ENCODE assay signal across 26 mouse cellular contexts in the genomic region with DNA sequence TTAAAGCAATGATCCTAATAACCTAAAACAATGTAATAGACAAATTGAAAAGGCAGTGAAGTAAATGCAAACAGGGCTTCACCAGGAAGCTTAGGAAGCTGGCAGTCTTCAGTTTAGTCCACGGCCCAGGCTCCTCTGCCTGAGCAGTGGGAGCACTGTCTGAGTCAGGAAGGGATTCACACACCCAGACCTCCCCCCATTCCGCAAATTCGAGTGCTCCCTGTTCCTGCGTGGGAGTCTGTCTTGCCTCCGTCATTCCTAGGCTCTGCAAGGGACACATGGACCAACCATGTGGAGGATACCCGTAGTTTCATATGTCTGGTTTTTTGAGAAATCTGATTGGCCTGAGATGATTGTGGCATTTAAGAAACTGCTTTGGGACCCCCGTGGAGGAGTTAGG.
DNase-seq lines count a peak whose midpoint lies in the region; ATAC-seq and TF ChIP-seq lines count a peak whose summit lies in the region.
"Had no signal": no experiment of that assay in that cellular context is flagged by ENCODE, and none has a peak within 500 bp of the region (broad histone marks: within the 10 kb centered on the region; RNA-seq: fewer than 3 reads in every experiment).

No protein-coding gene starts in this region.

- WGBS in forebrain, embryonic 11.5 days, result 84% methylated on average over 7 of the region's 7 CpGs
- WGBS in forebrain, embryonic 16.5 days, result 82% methylated on average over 7 of the region's 7 CpGs

- no peaks in the 10 kb centered on the region for H3K27me3 ChIP-seq in forebrain, embryonic 11.5 days (ENCODE audit: control insufficient read depth, insufficient read depth, low read length)
- no peaks in the 10 kb centered on the region for H3K27me3 ChIP-seq in forebrain, embryonic 16.5 days (replicated peaks; ENCODE audit: control insufficient read depth, insufficient read depth, low read length)
- H3K27me3 ChIP-seq: CH12.LX; embryonic facial prominence, embryonic 12.5 days; forebrain, embryonic 12.5 days; Patski had no signal

- TF ChIP-seq CTCF in layer of hippocampus, adult 2 months (conservative IDR thresholded peaks at IDR 0.05), result no peak

- no peaks in the 10 kb centered on the region for H3K4me1 ChIP-seq in forebrain, embryonic 11.5 days (replicated peaks; ENCODE audit: control insufficient read depth, insufficient read depth, low read length)
- peaks cover 7% of the 10 kb centered on the region for H3K4me1 ChIP-seq in forebrain, embryonic 16.5 days (replicated peaks; ENCODE audit: control insufficient read depth, insufficient read depth, low read length)

- ATAC-seq in forebrain, embryonic 11.5 days (replicated peaks; ENCODE audit: low FRiP score), result no peak
- ATAC-seq in forebrain, embryonic 16.5 days, result no peak
- ATAC-seq: activated CD4-positive, CD25-positive, alpha-beta regulatory T cell, adult 4 months; CD4-positive, CD25-positive, alpha-beta regulatory T cell, adult 4 months; forebrain, embryonic 14.5 days; Patski had no signal

- no peaks in the 10 kb centered on the region for H3K9me3 ChIP-seq in forebrain, embryonic 11.5 days (ENCODE audit: control insufficient read depth, low read length)
- no peaks in the 10 kb centered on the region for H3K9me3 ChIP-seq in forebrain, embryonic 16.5 days (ENCODE audit: control insufficient read depth, low read length)
- H3K9me3 ChIP-seq: embryonic facial prominence, embryonic 12.5 days had no signal

- no peak overlapping the region for H3K9ac ChIP-seq in forebrain, embryonic 11.5 days (ENCODE audit: low read length)
- no peak overlapping the region for H3K9ac ChIP-seq in forebrain, embryonic 16.5 days (replicated peaks; ENCODE audit: low read depth, low read length)
- H3K9ac ChIP-seq: embryonic facial prominence, embryonic 12.5 days; forebrain, embryonic 12.5 days had no signal

- H3K27ac ChIP-seq in forebrain, embryonic 11.5 days (ENCODE audit: low read depth, low read length), result no peak overlapping the region
- H3K27ac ChIP-seq in forebrain, embryonic 16.5 days (ENCODE audit: low read length), result no peak overlapping the region
- peak overlapping the region; percentile 32; the same call in 1 of the 2 replicates for H3K27ac ChIP-seq in layer of hippocampus, adult 2 months
- H3K27ac ChIP-seq: embryonic facial prominence, embryonic 10.5 days; embryonic facial prominence, embryonic 12.5 days; forebrain, embryonic 12.5 days had no signal

- H3K4me3 ChIP-seq in forebrain, embryonic 11.5 days (ENCODE audit: low read depth, low read length), result no peak overlapping the region
- H3K4me3 ChIP-seq in forebrain, embryonic 16.5 days (replicated peaks; ENCODE audit: low read length), result no peak overlapping the region
- H3K4me3 ChIP-seq in layer of hippocampus, adult 2 months, result no peak overlapping the region
- H3K4me3 ChIP-seq: embryonic facial prominence, embryonic 10.5 days; embryonic facial prominence, embryonic 12.5 days; forebrain, embryonic 12.5 days had no signal

- intact Hi-C loops in heart, postnatal 14 days (cut with DNase I), result no loop called here

- DNase-seq in forebrain, embryonic 11.5 days (ENCODE audit: low spot score), result peak; percentile 26
- peak; percentile 52 for DNase-seq in heart, adult 11 months
- no peak for DNase-seq in heart, postnatal 14 days
- DNase-seq in layer of hippocampus, adult 2 months (ENCODE audit: low spot score in 2 of 2), result no peak
- DNase-seq in layer of hippocampus, postnatal 36 days, result no peak
- peak; percentile 18 for DNase-seq in testis, postnatal 10 days (ENCODE audit: low spot score)
- no peak for DNase-seq in testis, postnatal 14 days (ENCODE audit: low spot score)
- DNase-seq: adrenal gland, adult 8-10 months; adrenal gland, postnatal 14 days; adrenal gland, postnatal 36 days; B cell, adult 2 months; cerebellum, adult 11-12 months; cerebellum, adult 2 months; cerebellum, adult 9-10 months; cerebellum, postnatal 10 days; cerebellum, postnatal 25 days had no signal

- H3K36me3 ChIP-seq in forebrain, embryonic 11.5 days (ENCODE audit: control insufficient read depth, insufficient read depth, low read length), result no peaks in the 10 kb centered on the region
- no peaks in the 10 kb centered on the region for H3K36me3 ChIP-seq in forebrain, embryonic 16.5 days (ENCODE audit: control insufficient read depth, insufficient read depth)
- H3K36me3 ChIP-seq: embryonic facial prominence, embryonic 10.5 days; embryonic facial prominence, embryonic 12.5 days; forebrain, embryonic 12.5 days; G1E had no signal

- no peak overlapping the region for H3K4me2 ChIP-seq in forebrain, embryonic 11.5 days (ENCODE audit: low read depth, low read length, severe bottlenecking)
- no peak overlapping the region for H3K4me2 ChIP-seq in forebrain, embryonic 16.5 days (ENCODE audit: low read length)
- H3K4me2 ChIP-seq: embryonic facial prominence, embryonic 12.5 days; forebrain, embryonic 12.5 days had no signal

Comparison
In these comparisons a context has a peak if more than half of its experiments do, and no peak if none do; other contexts are left out.
1. DNase-seq: peak in forebrain, embryonic 11.5 days (single experiment), heart, adult 11 months (single experiment) and testis, postnatal 10 days (single experiment); none in heart, postnatal 14 days (0 of 2), layer of hippocampus, adult 2 months (0 of 2), layer of hippocampus, postnatal 36 days (0 of 2) and testis, postnatal 14 days (single experiment).